9 mouse cellular contexts compared by ENCODE assay signal in genomic region chr17:88652010-88652409, GRCm38 (mm10). TPM values are rescaled to one million over a fixed set of nuclear protein-coding genes. Genes with fewer than 3 reads are reported as not detected.
DNase-seq lines count a peak whose midpoint lies in the region; ATAC-seq and TF ChIP-seq lines count a peak whose summit lies in the region.
"Had no signal": no experiment of that assay in that cellular context is flagged by ENCODE, and none has a peak within 500 bp of the region (broad histone marks: within the 10 kb centered on the region; RNA-seq: fewer than 3 reads in every experiment).

No protein-coding gene starts in this region.

- peaks cover 2% of the 10 kb centered on the region; the same call in 1 of the 2 replicates for H3K9me3 ChIP-seq in kidney, embryonic 16.5 days (ENCODE audit: low read length)
- H3K9me3 ChIP-seq in midbrain, embryonic 14.5 days (ENCODE audit: control insufficient read depth, low read length), result no peaks in the 10 kb centered on the region
- H3K9me3 ChIP-seq: liver, embryonic 15.5 days had no signal

- peak; percentile 56 for DNase-seq in kidney, adult 2 months
- peak; percentile 67 to 68 for DNase-seq in adrenal gland, adult 18-20 months (ENCODE audit: low spot score in 2 of 2)
- DNase-seq in embryo, embryonic 10 days (ENCODE audit: low spot score), result peak; percentile 82
- DNase-seq in heart, postnatal 36 days, result peak; percentile 51 to 72
- peak; percentile 84 to 87 for DNase-seq in left cerebral cortex, adult 18-20 months (ENCODE audit: low spot score in 2 of 2)
- DNase-seq in midbrain, embryonic 14.5 days, result peak; percentile 92
- DNase-seq in splenic B cell, adult 2 months (ENCODE audit: low read depth, low spot score), result peak; percentile 73

- H3K27ac ChIP-seq in kidney, adult 2 months (ENCODE audit: insufficient read depth, low read depth, low read length), result no peak overlapping the region
- H3K27ac ChIP-seq in kidney, embryonic 16.5 days (ENCODE audit: low read length), result no peak overlapping the region
- H3K27ac ChIP-seq in midbrain, embryonic 14.5 days (replicated peaks; ENCODE audit: low read depth, low read length), result no peak overlapping the region
- H3K27ac ChIP-seq: liver, embryonic 15.5 days had no signal

- TF ChIP-seq CTCF in kidney, adult 2 months (conservative IDR thresholded peaks at IDR 0.05; ENCODE audit: insufficient read depth, insufficient read length, low read depth, low read length), result peak; percentile 84

- H3K4me3 ChIP-seq in kidney, adult 2 months (ENCODE audit: insufficient read depth, low read depth, low read length), result no peak overlapping the region
- H3K4me3 ChIP-seq in kidney, embryonic 16.5 days (ENCODE audit: low read length), result no peak overlapping the region
- no peak overlapping the region for H3K4me3 ChIP-seq in midbrain, embryonic 14.5 days (replicated peaks; ENCODE audit: low read depth, low read length)
- H3K4me3 ChIP-seq: liver, embryonic 15.5 days had no signal

- no peaks in the 10 kb centered on the region for H3K27me3 ChIP-seq in kidney, adult 2 months (replicated peaks; ENCODE audit: control insufficient read depth, insufficient read depth, low read length)
- no peaks in the 10 kb centered on the region for H3K27me3 ChIP-seq in kidney, embryonic 16.5 days (ENCODE audit: insufficient read depth, low read length)
- no peaks in the 10 kb centered on the region for H3K27me3 ChIP-seq in midbrain, embryonic 14.5 days (ENCODE audit: control insufficient read depth, insufficient read depth, low read length)
- H3K27me3 ChIP-seq in splenic B cell, adult 2 months (ENCODE audit: control insufficient read depth, insufficient read depth, low read length, poor library complexity, severe bottlenecking), result no peaks in the 10 kb centered on the region
- H3K27me3 ChIP-seq: liver, embryonic 15.5 days had no signal

- H3K9ac ChIP-seq in kidney, embryonic 16.5 days (replicated peaks; ENCODE audit: low read length), result no peak overlapping the region
- H3K9ac ChIP-seq in midbrain, embryonic 14.5 days (replicated peaks; ENCODE audit: low read length), result no peak overlapping the region
- H3K9ac ChIP-seq: liver, embryonic 15.5 days had no signal

- ATAC-seq in kidney, embryonic 16.5 days (ENCODE audit: low FRiP score, low TSS enrichment), result no peak
- peak; percentile 61; the same call in 1 of the 2 replicates for ATAC-seq in midbrain, embryonic 14.5 days (ENCODE audit: low FRiP score, low TSS enrichment)

- 6% methylated on average over 9 of the region's 9 CpGs for WGBS in kidney, adult 2 months
- 11% methylated on average over 9 of the region's 9 CpGs for WGBS in kidney, embryonic 16.5 days
- 4% methylated on average over 9 of the region's 9 CpGs for WGBS in midbrain, embryonic 14.5 days

- TF ChIP-seq POLR2A in kidney, adult 2 months (IDR thresholded peaks at IDR 0.05; ENCODE audit: low read depth, low read length), result no peak

- no peak overlapping the region for H3K4me2 ChIP-seq in kidney, embryonic 16.5 days (replicated peaks; ENCODE audit: low read depth, low read length)
- H3K4me2 ChIP-seq in midbrain, embryonic 14.5 days (ENCODE audit: low read length), result no peak overlapping the region
- H3K4me2 ChIP-seq: liver, embryonic 15.5 days had no signal

- intact Hi-C loops in heart, postnatal 36 days (cut with DNase I), result loop anchor here (1.0 to 5.0 kb wide), 2 partner anchors 101 to 1850 kb away; no protein-coding TSS in a partner anchor

- no peaks in the 10 kb centered on the region for H3K4me1 ChIP-seq in kidney, adult 2 months (ENCODE audit: control insufficient read depth, insufficient read depth, low read length)
- H3K4me1 ChIP-seq in kidney, embryonic 16.5 days (ENCODE audit: insufficient read depth, low read length), result no peaks in the 10 kb centered on the region
- peaks cover 3% of the 10 kb centered on the region; the same call in 1 of the 2 replicates for H3K4me1 ChIP-seq in midbrain, embryonic 14.5 days (ENCODE audit: control insufficient read depth, insufficient read depth, low read length)
- H3K4me1 ChIP-seq: liver, embryonic 15.5 days had no signal

- peaks cover 3% of the 10 kb centered on the region; the same call in 1 of the 2 replicates for H3K36me3 ChIP-seq in kidney, adult 2 months (ENCODE audit: control insufficient read depth, insufficient read depth, low read length)
- 0 out of 2 replicates have a peak, but pooled peaks cover 7% of the 10 kb centered on the region for H3K36me3 ChIP-seq in kidney, embryonic 16.5 days (ENCODE audit: insufficient read depth, low read length)
- no peaks in the 10 kb centered on the region for H3K36me3 ChIP-seq in midbrain, embryonic 14.5 days (ENCODE audit: control insufficient read depth, insufficient read depth, low read length)
- H3K36me3 ChIP-seq in splenic B cell, adult 2 months (ENCODE audit: control insufficient read depth, insufficient read depth, low read length, poor library complexity, severe bottlenecking), result no peaks in the 10 kb centered on the region
- H3K36me3 ChIP-seq: liver, embryonic 15.5 days had no signal

RNA-seq across cellular contexts. Expression of gene Gtf2a1l, which starts 16.4 kb away (rescaled TPM):
- polyA plus RNA-seq in kidney, adult 2 months (2012; rRNA removed), result 0.10 and 0.14 TPM in 2 replicates
- polyA plus RNA-seq in kidney, embryonic 16.5 days (2015; fragmentation: Nextera tagmentation; extraction: Ambion mirVana), result 0.10 TPM in 1 of 2 replicates, not detected in the other
- not detected for total RNA-seq in adrenal gland, adult 18-20 months (2021)
- not detected for total RNA-seq in heart, postnatal 36 days (2021)
- total RNA-seq in left cerebral cortex, adult 18-20 months (2021), result under 1 TPM; 0.47 to 0.63 TPM
- polyA plus RNA-seq in midbrain, embryonic 14.5 days (2014; fragmentation: Nextera tagmentation; extraction: Ambion mirVana), result 0.22 TPM in 1 of 2 replicates, not detected in the other
- polyA plus RNA-seq: liver, embryonic 15.5 days had no signal

RNA-seq across cellular contexts. Expression of gene Ston1, which starts 54.5 kb away (rescaled TPM):
- 22.5 and 25.6 TPM in 2 replicates for polyA plus RNA-seq in kidney, adult 2 months (2012; rRNA removed)
- 6.3 and 9.3 TPM in 2 replicates for polyA plus RNA-seq in kidney, embryonic 16.5 days (2015; fragmentation: Nextera tagmentation; extraction: Ambion mirVana)
- total RNA-seq in adrenal gland, adult 18-20 months (2021), result 10 to 100 TPM; 28.3 to 32.3 TPM
- 10 to 100 TPM; 17.4 to 20.3 TPM for total RNA-seq in heart, postnatal 36 days (2021)
- 1 to 10 TPM; 5.6 to 6.2 TPM for total RNA-seq in left cerebral cortex, adult 18-20 months (2021)
- polyA plus RNA-seq in midbrain, embryonic 14.5 days (2014; fragmentation: Nextera tagmentation; extraction: Ambion mirVana), result 1.3 and 1.4 TPM in 2 replicates
